Mouse (Mus musculus) telencephalon, adult 2 months (tissue): Measurements from ENCODE around the gene Mnx1.
"Not testable (repeated sequence)": the region's sequence is repeated elsewhere in the genome, so short reads cannot be mapped to it uniquely, and the experiment has no call there.

Experiments
- DNase-seq: peaks from one replicate; pipeline ENCODE4 v3.0.0-alpha.2; 2011; ENCODE audit warnings: low read depth, low spot score

Gene Mnx1

DNA sequence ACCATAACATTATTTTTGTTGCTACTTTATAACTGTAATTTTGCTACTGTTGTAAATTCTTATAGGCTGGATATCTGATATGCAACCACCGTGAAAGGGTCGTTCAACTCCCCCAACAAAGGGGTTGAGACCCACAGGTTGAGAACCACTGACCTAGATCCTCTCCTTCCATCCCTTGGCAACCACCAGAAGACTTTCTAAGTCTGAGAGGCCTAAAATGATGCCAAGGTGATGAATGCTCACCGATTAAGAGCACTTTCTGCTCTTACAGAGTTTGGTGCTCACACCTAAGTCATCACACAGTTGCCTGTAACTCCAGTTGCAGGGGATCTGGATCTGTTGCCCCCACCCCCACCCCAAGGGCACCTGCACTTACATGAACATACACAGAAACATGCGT is 8.8 kb downstream of the Mnx1 start:
- no peak for DNase-seq

DNA sequence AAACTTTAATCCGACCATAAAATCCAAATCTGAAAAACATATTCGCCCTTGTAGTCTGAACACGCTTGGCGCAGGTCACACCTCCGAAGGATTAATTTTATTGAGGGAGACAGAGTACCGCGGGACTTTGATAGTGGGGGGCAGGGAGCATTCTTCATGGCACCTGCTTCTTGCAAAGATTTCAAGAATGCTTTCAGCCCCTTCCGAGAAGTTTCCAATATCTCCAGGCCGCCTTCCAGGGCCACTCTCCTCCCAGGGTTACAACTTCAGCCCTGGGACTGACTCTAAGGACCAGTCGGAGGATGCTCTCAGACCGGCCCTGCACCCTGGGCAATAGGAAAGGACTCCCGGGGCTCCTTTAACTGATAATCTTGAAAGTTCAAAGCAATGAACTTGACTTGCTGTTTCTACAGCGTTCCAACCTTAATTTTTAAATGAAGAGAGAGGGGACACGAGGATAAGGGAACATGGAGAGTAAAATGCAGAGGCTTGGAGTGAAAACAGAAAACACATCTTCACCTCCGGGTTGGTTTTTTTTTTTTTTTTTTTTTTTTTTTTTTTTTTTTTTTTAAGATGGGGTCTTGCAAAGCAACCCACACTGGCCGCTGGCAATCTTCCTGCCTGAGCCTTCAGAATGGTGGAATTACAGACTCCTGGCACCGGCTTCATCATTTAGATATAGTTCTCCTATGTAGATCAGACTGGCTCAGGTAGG is 9.8 kb downstream of the Mnx1 start:
- no peak for DNase-seq

DNA sequence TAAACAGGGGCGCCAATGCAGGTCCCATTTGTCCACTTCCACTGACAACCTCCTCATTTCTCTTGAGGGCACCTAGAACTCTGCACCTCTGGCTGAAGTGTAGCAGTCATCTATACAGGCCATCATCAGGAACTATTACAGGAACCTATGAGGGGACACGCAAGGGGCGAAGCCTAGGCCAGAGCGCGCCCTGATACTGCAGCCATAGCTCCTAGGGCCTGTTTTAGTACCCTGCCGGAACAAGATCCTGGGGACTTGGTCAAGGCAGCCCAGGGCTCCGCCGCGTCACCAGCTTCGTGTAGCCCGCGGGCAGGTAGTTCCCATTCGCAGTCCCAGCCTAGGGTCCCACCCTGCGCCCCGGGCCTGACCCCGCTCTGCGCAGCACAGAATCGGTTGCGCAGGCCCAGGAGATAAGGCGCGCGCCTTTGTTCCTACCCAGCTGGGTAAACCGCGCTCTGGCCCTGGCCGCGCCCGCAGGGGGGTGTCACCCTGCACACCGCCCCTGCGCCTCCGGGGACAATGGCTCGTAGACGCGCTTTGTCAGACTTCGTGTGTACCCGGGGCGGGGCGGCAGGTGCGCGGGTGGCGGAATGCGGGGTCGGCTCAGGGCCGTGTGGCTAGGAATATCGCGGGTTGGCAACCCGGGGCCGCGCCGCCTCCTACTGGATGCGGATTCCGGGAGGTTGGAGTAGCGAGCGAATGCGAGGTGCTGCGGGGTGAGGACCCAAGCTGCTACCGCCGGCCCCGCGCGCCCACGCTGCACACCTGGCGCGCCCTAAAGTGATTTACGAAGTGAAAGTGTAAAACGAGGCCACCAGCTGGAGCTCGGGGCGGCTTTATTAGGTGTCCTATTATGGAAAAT is 10.6 kb downstream of the Mnx1 start:
- no peak for DNase-seq

DNA sequence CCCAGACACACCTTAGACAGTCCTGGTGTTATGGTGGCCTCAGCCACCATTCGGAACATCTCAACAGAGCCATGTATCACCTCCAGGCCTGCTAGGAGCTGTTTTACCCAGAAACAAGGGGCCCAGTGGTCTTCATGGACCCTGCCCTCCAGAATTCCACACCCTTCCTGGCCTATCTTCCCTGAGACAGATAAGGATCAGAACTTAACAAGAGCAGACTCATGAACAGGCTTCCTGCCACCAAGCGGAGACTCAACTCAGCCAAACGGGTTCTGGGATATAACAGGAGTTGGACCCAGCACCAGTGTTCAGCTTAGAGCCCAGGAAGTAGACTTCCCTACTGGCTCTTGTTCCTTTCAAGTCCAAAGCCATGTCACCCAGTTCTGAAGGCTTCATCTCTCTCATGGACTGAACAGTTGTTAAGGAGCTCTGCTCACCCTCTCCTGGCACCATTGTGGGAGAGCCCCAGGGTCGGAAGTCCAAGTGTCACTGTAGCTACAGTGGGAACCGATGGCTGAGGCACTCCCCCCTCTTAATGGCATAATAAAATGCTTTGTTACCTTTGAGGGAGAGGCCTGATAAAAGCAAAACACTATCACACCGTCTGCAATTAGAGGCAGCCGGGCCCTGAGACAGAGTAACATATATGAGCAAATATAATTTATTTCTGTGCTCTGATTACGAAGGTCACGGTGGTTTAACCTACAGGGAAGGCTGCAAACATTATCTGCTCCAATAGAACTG is 15.2 kb downstream of the Mnx1 start:
- no peak for DNase-seq

DNA sequence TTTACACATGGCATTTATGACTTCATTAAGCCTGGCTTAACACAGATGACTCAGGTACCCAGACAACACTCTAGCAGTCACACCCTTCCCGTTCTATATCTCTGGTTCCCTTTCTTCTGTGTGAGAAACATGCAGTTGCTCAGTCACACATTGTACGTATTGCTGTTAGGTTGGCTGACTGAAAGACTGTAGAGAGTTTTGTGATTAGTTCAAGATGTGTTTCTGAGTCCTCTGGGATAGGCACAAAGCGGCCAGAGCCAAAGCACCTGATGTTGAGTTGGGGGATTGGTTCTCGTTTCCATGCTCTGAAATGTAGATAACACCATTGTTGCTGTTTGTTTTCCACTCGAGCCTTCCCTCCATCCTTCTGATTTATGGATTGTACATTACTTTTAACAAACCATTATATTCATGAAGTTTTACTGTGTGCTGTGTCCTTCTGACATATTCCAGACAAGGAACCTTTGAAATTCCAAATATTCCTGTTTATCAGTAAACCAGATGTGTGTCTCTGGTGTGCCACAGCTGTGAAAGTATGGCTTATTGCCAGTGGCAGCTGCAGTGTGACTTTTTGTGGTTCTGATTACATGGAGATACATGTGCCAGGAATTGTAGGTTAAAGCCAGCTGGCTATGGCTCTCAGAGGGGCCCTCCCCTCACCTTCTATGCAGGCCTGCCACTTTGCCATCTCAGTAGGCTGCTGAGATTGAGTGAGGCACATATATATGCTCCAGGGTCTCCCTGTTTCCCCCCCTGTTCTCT is 21.2 kb downstream of the Mnx1 start:
- no peak for DNase-seq

DNA sequence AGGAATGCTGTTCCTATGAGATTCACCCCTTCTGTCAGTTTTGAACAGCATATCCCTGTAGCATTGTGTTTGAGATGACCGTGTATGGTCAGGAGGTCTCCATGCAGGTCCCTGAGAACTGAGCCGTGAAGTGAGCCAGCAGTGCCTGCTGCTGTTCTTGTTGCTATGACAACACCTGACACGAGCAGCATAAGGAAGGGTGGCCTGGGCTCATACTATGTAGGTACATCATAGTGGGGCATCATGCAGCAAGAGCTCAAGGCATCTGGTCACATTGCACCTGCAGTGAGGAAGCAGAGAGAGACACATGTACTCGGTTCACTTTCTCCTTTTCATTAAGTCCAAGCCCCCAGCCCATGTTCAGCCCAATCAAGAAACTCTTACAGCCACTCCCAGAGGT is 25.9 kb downstream of the Mnx1 start:
- no peak for DNase-seq

DNA sequence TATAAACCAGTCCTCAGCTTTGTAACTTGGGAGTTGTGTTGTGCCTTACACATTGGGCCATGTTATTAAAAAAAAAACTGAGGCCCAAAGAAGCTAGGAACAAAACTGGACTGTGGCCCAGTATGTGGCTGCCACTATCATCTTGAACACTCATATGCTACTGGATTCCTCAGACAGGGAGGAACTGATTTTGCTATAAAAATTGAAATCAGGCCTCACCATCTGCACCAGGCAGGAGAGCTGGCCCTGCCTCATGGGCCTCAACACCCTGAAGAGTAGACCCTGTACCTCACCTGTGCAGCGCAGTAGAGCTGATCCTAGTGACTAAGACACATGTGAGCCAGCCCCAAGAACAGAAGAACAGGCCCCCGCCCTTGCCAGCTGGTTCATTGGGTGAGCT is 33.0 kb downstream of the Mnx1 start:
- DNase-seq: no peak

DNA sequence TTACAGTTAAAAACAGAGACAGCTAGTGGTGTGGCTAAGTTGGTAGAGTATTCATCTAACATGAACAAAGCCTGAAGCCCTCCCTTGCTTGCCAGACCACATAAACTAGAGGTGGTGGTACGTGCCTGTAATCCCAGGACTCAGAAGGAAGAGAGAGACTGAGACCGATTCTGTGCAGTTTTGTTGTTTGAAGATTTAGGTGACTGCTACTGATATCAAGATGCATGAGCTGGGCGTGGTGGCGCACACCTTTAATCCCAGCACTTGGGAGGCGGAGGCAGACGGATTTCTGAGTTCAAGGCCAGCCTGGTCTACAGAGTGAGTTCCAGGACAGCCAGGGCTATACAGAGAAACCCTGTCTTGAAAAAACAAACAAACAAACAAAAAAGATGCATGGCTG is 41.5 kb downstream of the Mnx1 start:
- DNase-seq: not testable (repeated sequence)

DNA sequence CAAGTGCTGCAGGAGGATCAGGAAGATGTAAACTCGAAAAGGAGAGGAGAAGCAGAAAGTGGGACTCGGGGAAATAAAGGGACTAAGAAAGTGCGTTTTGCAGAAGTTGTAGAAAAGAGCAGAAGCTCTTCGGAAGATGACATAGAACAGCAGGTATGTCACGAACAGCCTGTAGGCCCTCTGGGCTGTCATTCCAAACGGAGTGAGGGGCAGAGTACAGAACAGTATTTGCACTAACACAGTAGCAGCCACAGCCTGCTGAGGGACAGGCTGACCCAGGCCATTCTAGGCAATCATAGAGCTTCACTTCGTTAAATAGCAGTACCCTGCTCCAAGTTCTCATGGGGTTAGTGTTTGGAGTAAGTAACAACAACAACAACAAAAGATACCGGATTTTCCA is 42.8 kb downstream of the Mnx1 start:
- DNase-seq: no peak

DNA sequence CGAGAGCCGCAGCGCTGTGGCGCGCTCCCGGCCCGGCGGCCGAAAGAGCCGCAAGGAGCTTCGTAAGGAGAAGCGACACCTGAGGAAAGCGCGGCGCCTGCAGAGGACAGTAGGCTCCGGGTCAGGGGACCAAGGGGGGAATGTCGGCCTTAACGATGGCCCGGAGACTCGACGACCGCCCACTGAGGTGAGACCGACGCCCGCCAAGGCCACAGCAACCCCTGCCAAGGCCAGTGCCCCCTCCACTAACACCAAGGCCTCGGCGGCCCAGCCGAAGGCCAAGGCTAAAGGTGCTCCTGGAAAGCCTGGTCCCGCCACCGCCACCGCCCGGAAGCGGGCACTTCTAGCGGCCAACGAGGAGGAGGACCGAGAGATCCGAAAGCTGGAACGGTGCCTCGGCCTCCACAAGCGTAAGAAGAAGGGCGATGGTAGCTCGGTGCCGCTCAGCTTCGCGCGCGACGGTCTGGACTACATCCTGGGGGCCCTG is 43.4 kb downstream of the Mnx1 start:
- peak; percentile 1 for DNase-seq

DNA sequence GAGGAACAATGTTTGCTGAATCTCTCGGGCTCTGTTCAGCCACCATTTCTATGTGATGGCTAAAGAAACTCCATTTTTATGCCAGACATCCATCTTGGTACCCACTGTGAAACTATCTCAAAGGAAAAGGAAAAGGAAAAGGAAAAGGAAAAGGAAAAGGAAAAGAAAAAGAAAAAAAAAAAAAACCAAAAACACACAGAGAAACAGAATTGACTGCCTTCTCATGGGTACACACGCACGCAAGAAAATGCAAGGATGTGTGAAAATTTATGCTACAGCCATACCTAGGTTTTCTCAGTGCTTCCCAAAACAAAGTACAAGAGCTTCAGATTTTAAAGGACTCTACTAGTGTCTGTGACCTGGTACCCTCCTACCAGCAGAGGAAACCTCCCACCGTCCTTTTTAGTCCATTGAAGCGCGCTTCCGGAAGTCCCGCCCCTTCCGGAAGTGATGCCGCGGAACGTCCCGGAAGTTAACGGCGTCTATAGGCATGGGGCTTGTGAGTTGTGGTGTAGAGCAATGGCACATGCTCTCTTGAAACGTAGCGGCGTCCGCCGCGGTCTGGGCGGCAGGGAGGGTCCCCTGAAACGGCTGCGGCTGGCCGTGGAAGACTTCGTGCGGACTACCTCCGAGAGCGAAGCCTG is 43.9 kb downstream of the Mnx1 start, which contains the start of gene Nom1:
Nom1 (plus strand) TSS at position 437 of the 644 bp plus-strand sequence.
- DNase-seq: peak; percentile 90

DNA sequence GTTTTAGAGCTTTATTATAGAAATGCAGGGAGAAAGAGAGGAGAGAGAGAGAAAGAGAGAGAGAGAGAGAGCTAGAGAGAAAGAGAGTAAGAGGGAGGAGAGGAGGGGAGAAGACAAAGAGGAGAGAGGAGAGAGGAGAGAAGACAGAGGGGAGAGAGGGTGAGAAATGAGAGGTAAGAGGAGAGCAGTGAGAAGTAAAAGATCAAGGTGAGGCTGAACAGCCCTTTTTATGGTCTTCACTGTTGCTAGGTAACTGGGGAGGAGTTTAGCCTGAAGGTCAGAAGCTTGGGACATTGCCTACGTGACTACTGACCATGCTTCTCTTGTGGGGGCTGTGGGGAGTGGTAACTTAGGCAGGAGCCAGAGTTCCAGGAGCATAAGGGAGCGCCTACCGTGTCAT is 54.9 kb downstream of the Mnx1 start:
- DNase-seq: not testable (repeated sequence)
